Mouse (Mus musculus): ENCODE data around the gene Bbs4. TPM values are rescaled to one million over a fixed set of nuclear protein-coding genes. Genes with fewer than 3 reads are reported as not detected.

Bbs4 gene
- polyA plus RNA-seq, 1 experiment from 2014 or later = 7.5 TPM

- no peak for ATAC-seq (replicated peaks; ENCODE audit: extremely low read depth, insufficient read depth, low FRiP score)
- peaks cover 8% of the 10 kb centered on the region; the same call in 1 of the 2 replicates for H3K36me3 ChIP-seq (ENCODE audit: control insufficient read depth, insufficient read depth)
- WGBS = 88% methylated on average over 3 of the region's 3 CpGs
These were observed 37.1 kb downstream of the Bbs4 start for GRCm38 (mm10) chr9:59316206-59316605.

GRCm38 (mm10) chr9:59311284-59311670 lies 42.0 kb downstream of the Bbs4 start:
- no peaks in the 10 kb centered on the region for H3K4me1 ChIP-seq (ENCODE audit: control insufficient read depth, insufficient read depth, low read length)
- H3K9me3 ChIP-seq (replicated peaks; ENCODE audit: control insufficient read depth, low read length) = no peaks in the 10 kb centered on the region
- 75% methylated on average over 3 of the region's 3 CpGs for WGBS
- no peak overlapping the region for H3K4me3 ChIP-seq (ENCODE audit: low read length)
- peaks cover 14% of the 10 kb centered on the region for H3K36me3 ChIP-seq (ENCODE audit: control insufficient read depth, insufficient read depth)
- H3K27me3 ChIP-seq (ENCODE audit: control insufficient read depth, insufficient read depth, low read length) = no peaks in the 10 kb centered on the region
- H3K27ac ChIP-seq (ENCODE audit: low read length) = 0 out of 2 replicates have a peak overlapping the region, but pooled peaks have one; percentile 19
- no peak overlapping the region for H3K9ac ChIP-seq (ENCODE audit: low read length)
- H3K4me2 ChIP-seq (ENCODE audit: low read depth, low read length) = no peak overlapping the region
- ATAC-seq (replicated peaks; ENCODE audit: extremely low read depth, insufficient read depth, low FRiP score) = no peak

More at GRCm38 (mm10) chr9:59316206-59316605, 37.1 kb downstream of the Bbs4 start:
- H3K9me3 ChIP-seq (replicated peaks; ENCODE audit: control insufficient read depth, low read length) = no peaks in the 10 kb centered on the region
- no peaks in the 10 kb centered on the region for H3K4me1 ChIP-seq (ENCODE audit: control insufficient read depth, insufficient read depth, low read length)
- H3K4me2 ChIP-seq (ENCODE audit: low read depth, low read length) = no peak overlapping the region
- H3K4me3 ChIP-seq (ENCODE audit: low read length) = no peak overlapping the region
- H3K27me3 ChIP-seq (ENCODE audit: control insufficient read depth, insufficient read depth, low read length) = no peaks in the 10 kb centered on the region
- no peak overlapping the region for H3K27ac ChIP-seq (ENCODE audit: low read length)
- H3K9ac ChIP-seq (ENCODE audit: low read length) = no peak overlapping the region

- Histone ChIP-seq H3K9me3 (replicated peaks; ENCODE audit: control insufficient read depth, low read length) (no peaks in the 10 kb centered on the region), H3K36me3 (ENCODE audit: control insufficient read depth, insufficient read depth) (peaks cover 20% of the 10 kb centered on the region), H3K27me3 (ENCODE audit: control insufficient read depth, insufficient read depth, low read length) (no peaks in the 10 kb centered on the region), H3K27ac (ENCODE audit: low read length) (no peak overlapping the region), H3K4me3 (ENCODE audit: low read length) (no peak overlapping the region), H3K4me1 (ENCODE audit: control insufficient read depth, insufficient read depth, low read length) (no peaks in the 10 kb centered on the region), H3K9ac (ENCODE audit: low read length) (no peak overlapping the region), H3K4me2 (ENCODE audit: low read depth, low read length) (no peak overlapping the region)
- WGBS = 71% methylated on average over 8 of the region's 8 CpGs
- ATAC-seq (replicated peaks; ENCODE audit: extremely low read depth, insufficient read depth, low FRiP score) = no peak
These were observed 42.6 kb downstream of the Bbs4 start for GRCm38 (mm10) chr9:59310582-59311283.

- Histone ChIP-seq H3K9ac (ENCODE audit: low read length) (no peak overlapping the region), H3K36me3 (ENCODE audit: control insufficient read depth, insufficient read depth) (peaks cover 21% of the 10 kb centered on the region), H3K4me2 (ENCODE audit: low read depth, low read length) (no peak overlapping the region), H3K27ac (ENCODE audit: low read length) (no peak overlapping the region), H3K4me3 (ENCODE audit: low read length) (no peak overlapping the region), H3K4me1 (ENCODE audit: control insufficient read depth, insufficient read depth, low read length) (no peaks in the 10 kb centered on the region), H3K27me3 (ENCODE audit: control insufficient read depth, insufficient read depth, low read length) (no peaks in the 10 kb centered on the region), H3K9me3 (replicated peaks; ENCODE audit: control insufficient read depth, low read length) (peaks cover 2% of the 10 kb centered on the region; the same call in 1 of the 2 replicates)
- no peak for ATAC-seq (replicated peaks; ENCODE audit: extremely low read depth, insufficient read depth, low FRiP score)
- 73% methylated on average over 2 of the region's 2 CpGs for WGBS
These were observed 45.4 kb downstream of the Bbs4 start for GRCm38 (mm10) chr9:59307890-59308289.

- no peaks in the 10 kb centered on the region for H3K27me3 ChIP-seq (ENCODE audit: control insufficient read depth, insufficient read depth, low read length)
- no peaks in the 10 kb centered on the region for H3K9me3 ChIP-seq (replicated peaks; ENCODE audit: control insufficient read depth, low read length)
- peaks cover 9% of the 10 kb centered on the region; the same call in 1 of the 2 replicates for H3K4me1 ChIP-seq (ENCODE audit: control insufficient read depth, insufficient read depth, low read length)
- 0 out of 2 replicates have a peak, but pooled peaks cover 6% of the 10 kb centered on the region for H3K36me3 ChIP-seq (ENCODE audit: control insufficient read depth, insufficient read depth)
- H3K9ac ChIP-seq (ENCODE audit: low read length) = no peak overlapping the region
- 80% methylated on average over 2 of the region's 2 CpGs for WGBS
- no peak overlapping the region for H3K27ac ChIP-seq (ENCODE audit: low read length)
- H3K4me3 ChIP-seq (ENCODE audit: low read length) = no peak overlapping the region
- ATAC-seq (replicated peaks; ENCODE audit: extremely low read depth, insufficient read depth, low FRiP score) = no peak
- no peak overlapping the region for H3K4me2 ChIP-seq (ENCODE audit: low read depth, low read length)
These were observed 56.9 kb downstream of the Bbs4 start for GRCm38 (mm10) chr9:59296419-59296818.

- H3K27ac ChIP-seq (ENCODE audit: low read length) = no peak overlapping the region
- H3K9ac ChIP-seq (ENCODE audit: low read length) = peak overlapping the region; percentile 85
- WGBS = 42% methylated on average over 3 of the region's 3 CpGs
These were observed 60.8 kb downstream of the Bbs4 start for GRCm38 (mm10) chr9:59292493-59292875.

GRCm38 (mm10) chr9:59291688-59292492 lies 61.4 kb downstream of the Bbs4 start:
- WGBS = under 1% methylated on average over 50 of the region's 50 CpGs
- Histone ChIP-seq H3K36me3 (ENCODE audit: control insufficient read depth, insufficient read depth) (no peaks in the 10 kb centered on the region), H3K4me2 (ENCODE audit: low read depth, low read length) (peak overlapping the region; percentile 70), H3K4me3 (ENCODE audit: low read length) (peak overlapping the region; percentile 77), H3K4me1 (ENCODE audit: control insufficient read depth, insufficient read depth, low read length) (peaks cover 21% of the 10 kb centered on the region), H3K27me3 (ENCODE audit: control insufficient read depth, insufficient read depth, low read length) (no peaks in the 10 kb centered on the region), H3K9me3 (replicated peaks; ENCODE audit: control insufficient read depth, low read length) (no peaks in the 10 kb centered on the region), H3K27ac (ENCODE audit: low read length) (peak overlapping the region; percentile 85), H3K9ac (ENCODE audit: low read length) (peak overlapping the region; percentile 85)
- ATAC-seq (replicated peaks; ENCODE audit: extremely low read depth, insufficient read depth, low FRiP score) = peak; percentile 62

More at GRCm38 (mm10) chr9:59292493-59292875, 60.8 kb downstream of the Bbs4 start:
- H3K36me3 ChIP-seq (ENCODE audit: control insufficient read depth, insufficient read depth) = no peaks in the 10 kb centered on the region
- peaks cover 21% of the 10 kb centered on the region for H3K4me1 ChIP-seq (ENCODE audit: control insufficient read depth, insufficient read depth, low read length)
- H3K27me3 ChIP-seq (ENCODE audit: control insufficient read depth, insufficient read depth, low read length) = no peaks in the 10 kb centered on the region
- no peaks in the 10 kb centered on the region for H3K9me3 ChIP-seq (replicated peaks; ENCODE audit: control insufficient read depth, low read length)
- no peak for ATAC-seq (replicated peaks; ENCODE audit: extremely low read depth, insufficient read depth, low FRiP score)
- peak overlapping the region; percentile 77 for H3K4me3 ChIP-seq (ENCODE audit: low read length)
- H3K4me2 ChIP-seq (ENCODE audit: low read depth, low read length) = peak overlapping the region; percentile 70

- peak within 1 kb of the TSS; percentile 77 for H3K4me3 ChIP-seq (ENCODE audit: low read length)
- H3K27ac ChIP-seq (ENCODE audit: low read length) = peak within 1 kb of the TSS; percentile 85
- H3K9ac ChIP-seq (ENCODE audit: low read length) = peak within 1 kb of the TSS; percentile 85
- H3K4me2 ChIP-seq (ENCODE audit: low read depth, low read length) = peak within 1 kb of the TSS; percentile 83
- peaks cover 21% of the 10 kb centered on the region for H3K4me1 ChIP-seq (ENCODE audit: control insufficient read depth, insufficient read depth, low read length)
- WGBS = under 1% methylated on average over 58 of the region's 58 CpGs
- ATAC-seq (replicated peaks; ENCODE audit: extremely low read depth, insufficient read depth, low FRiP score) = peak; percentile 98
- no peaks in the 10 kb centered on the region for H3K9me3 ChIP-seq (replicated peaks; ENCODE audit: control insufficient read depth, low read length)
- H3K27me3 ChIP-seq (ENCODE audit: control insufficient read depth, insufficient read depth, low read length) = no peaks in the 10 kb centered on the region
- H3K36me3 ChIP-seq (ENCODE audit: control insufficient read depth, insufficient read depth) = no peaks in the 10 kb centered on the region
These were observed 62.2 kb downstream of the Bbs4 start, which contains the start of gene Adpgk for GRCm38 (mm10) chr9:59290957-59291687. Gene Adpgk (plus strand): TSS chr9:59291558.
